Mouse (Mus musculus): Measurements from ENCODE around the gene D11Wsu47e. TPM values are rescaled to one million over a fixed set of nuclear protein-coding genes. Genes with fewer than 3 reads are reported as not detected.
"Not testable (repeated sequence)": the region's sequence is repeated elsewhere in the genome, so short reads cannot be mapped to it uniquely, and the experiment has no call there.

D11Wsu47e gene
- total RNA-seq (2014; fragmentation: Nextera tagmentation) = 10.4 and 28.3 TPM in 2 replicates
- 6.4 and 19.0 TPM in 2 replicates for total RNA-seq (2017)

DNA sequence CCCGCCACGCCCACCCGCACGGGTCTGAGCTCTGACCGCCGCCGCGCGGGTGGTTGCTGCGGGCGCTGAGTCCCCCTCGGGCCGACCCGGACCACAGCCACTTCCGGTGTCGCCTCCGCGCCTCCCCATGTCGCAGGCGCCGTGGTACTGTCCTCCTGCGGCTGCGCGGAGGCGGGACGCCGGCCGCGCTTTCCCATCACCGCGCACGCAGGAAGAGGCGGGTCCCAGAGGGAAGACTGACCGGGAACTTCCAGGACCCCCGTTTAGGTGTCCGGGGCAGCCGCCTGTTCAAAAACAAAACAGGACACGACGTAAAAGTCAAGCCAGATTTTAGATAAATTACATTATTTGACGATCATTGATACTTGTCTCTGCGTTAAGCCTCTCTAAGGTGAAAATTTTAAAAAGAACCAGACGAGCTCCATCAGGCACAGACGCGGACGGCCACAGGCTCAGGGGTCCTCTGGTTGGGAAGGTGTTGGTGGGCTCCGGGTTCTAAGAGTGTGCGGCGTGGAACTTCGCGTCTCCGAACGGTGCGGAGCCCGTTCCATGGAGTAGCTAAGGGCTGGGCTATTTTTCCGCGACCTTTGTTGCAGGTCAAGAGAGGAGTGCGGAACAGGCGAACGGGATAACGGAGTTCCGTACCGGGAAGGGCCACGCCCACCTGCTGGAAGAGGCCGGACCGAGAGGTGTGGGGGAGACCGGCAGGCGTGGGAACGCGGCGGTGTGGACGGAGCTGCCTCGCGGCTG, at the start of gene D11Wsu47e, which contains the start of gene Fam104a:
D11Wsu47e (plus strand) TSS at position 456 of the 750 bp plus-strand sequence.
Fam104a (minus strand) TSS at position 199 of the 750 bp plus-strand sequence.
- peak; percentile 81 for ATAC-seq (replicated peaks; ENCODE audit: poor library complexity, severe bottlenecking)

GRCm38 (mm10) chr11:113634699-113635121, 49.5 kb upstream of the D11Wsu47e start:
- no peak for ATAC-seq (replicated peaks; ENCODE audit: poor library complexity, severe bottlenecking)

- ATAC-seq (replicated peaks; ENCODE audit: poor library complexity, severe bottlenecking) = peak; percentile 89
These were observed 45.5 kb upstream of the D11Wsu47e start for GRCm38 (mm10) chr11:113638680-113639079.

GRCm38 (mm10) chr11:113645181-113645580, 39.0 kb upstream of the D11Wsu47e start:
- ATAC-seq (replicated peaks; ENCODE audit: poor library complexity, severe bottlenecking) = no peak

DNA sequence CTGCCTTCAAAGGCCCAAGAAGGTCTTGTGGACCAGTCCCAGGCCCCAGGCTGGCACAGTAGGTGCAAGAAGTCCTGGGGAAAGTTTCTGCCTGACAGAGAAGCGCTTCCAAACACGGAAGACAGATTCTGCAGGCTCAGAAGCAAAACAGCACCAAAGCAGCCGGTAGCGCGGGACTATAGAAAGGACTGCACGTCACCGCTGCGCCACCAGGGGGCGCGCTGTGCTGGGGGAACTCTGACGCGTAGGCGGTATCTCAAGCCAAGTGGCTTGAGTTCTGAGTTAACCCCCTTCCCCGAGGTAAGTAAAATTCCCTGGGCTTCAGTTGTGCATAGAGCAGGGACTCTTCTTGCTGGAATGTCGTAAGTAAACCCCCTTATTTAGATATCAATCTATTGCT, 36.1 kb upstream of the D11Wsu47e start:
- ATAC-seq (replicated peaks; ENCODE audit: poor library complexity, severe bottlenecking) = peak; percentile 68

DNA sequence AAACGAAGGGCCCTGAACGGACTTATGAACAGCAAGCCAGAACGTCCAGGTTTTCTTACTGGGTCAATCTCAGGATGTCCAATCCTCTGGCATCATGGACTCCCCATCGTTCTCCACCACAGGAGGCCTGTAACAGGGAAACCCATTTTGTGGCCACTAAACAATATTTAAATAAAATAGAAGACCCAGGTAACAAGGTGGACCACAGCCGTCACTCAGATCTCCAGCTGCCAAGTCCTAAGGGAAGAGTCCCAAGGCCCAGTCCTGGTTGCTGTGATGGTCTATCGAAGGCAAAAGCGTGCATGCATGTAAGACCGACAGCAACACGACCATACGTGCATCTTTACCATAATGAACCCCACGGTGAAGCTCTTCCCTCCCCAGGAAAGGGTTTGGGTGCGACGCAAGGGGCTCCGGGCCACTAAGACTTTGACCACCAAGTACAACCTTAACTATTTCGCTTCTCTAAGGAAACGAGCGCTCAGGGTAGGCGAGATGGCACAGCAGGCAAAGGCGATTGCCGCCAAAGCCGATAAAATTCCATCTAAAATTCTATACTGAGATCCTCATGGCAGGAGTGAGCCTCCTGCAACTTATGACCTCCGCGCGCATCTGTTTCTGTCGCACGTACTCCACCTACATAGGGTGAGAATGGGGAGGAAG, 35.4 kb upstream of the D11Wsu47e start, which contains the start of gene Cog1:
Cog1 (plus strand) TSS at position 480 of the 663 bp plus-strand sequence.
- ATAC-seq (replicated peaks; ENCODE audit: poor library complexity, severe bottlenecking) = no peak

DNA sequence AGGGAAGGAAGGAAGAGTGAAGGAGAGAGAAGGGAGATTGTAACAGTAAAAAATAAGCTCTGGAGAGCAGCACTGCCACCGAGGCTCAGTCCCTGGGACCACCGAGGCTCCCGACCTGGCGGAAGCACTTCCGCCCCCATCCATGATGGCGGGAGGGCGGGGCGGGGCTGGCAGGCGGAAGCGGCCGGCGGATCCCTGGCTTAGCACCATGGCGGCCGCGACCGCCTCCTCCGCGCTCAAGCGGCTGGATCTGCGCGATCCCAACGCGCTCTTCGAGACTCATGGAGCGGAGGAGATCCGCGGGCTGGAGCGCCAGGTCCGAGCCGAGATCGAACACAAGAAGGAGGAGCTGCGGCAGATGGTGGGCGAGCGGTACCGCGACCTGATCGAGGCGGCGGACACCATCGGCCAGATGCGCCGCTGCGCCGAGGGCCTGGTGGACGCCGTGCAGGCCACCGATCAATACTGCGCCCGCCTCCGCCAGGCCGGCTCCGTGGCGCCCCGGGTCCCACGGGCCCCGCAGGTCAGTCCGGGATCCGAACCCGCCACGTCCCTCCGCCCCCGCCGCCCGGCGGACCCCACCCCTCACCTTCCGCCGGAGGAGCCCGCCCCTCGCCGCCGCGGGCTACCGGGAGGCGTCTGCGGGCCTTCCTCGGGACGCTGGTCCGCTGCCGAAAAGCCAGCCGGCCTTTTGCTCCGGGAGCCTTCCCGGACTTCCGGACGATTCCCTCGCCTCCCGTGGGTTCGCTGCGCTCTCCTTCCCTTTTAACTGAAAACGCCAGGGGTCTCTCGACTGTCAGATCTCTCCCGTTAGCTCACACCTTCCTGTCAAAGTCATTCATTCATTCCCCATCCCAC, 34.6 kb upstream of the D11Wsu47e start, which contains the start of gene Slc39a11:
Slc39a11 (minus strand) TSS at position 727 of the 858 bp plus-strand sequence.
- ATAC-seq (replicated peaks; ENCODE audit: poor library complexity, severe bottlenecking) = peak; percentile 53

- peak; percentile 57 for ATAC-seq (replicated peaks; ENCODE audit: poor library complexity, severe bottlenecking)
These were observed 32.9 kb upstream of the D11Wsu47e start for GRCm38 (mm10) chr11:113651206-113651906.

DNA sequence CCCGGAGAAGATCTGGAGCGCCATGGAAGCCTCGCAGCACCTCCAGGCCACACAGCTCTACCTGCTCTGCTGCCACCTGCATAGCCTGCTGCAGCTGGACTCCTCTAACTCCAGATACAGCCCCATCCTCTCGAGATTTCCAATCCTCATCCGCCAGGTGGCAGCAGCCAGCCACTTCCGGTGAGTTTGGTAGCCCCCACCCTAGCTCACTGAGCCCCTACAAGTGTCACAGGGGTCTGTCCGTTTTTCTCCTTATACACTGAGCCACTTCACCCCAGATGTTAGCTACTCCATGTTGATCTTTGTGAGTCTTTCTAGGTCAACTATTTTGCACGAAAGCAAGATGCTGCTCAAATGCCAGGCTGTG, 32.3 kb upstream of the D11Wsu47e start:
- ATAC-seq (replicated peaks; ENCODE audit: poor library complexity, severe bottlenecking) = no peak

DNA sequence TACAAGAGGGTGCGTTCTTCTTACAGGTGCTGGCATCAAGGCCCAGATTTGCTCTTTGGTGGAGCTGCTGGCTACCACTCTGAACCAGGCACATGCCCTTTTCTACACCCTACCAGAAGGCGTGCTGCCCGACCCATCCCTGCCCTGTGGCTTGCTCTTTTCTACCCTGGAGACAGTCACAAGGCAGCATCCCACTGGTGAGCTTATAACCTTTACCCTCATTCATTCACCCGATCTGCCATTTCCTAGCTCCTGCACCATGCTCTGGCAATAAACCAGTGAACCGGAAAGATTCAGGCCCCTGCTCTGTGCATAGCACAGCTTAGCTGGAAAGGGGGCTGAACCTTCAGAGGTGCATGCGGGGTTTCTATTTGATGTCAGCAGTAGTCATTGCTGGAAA, 31.7 kb upstream of the D11Wsu47e start:
- no peak for ATAC-seq (replicated peaks; ENCODE audit: poor library complexity, severe bottlenecking)

DNA sequence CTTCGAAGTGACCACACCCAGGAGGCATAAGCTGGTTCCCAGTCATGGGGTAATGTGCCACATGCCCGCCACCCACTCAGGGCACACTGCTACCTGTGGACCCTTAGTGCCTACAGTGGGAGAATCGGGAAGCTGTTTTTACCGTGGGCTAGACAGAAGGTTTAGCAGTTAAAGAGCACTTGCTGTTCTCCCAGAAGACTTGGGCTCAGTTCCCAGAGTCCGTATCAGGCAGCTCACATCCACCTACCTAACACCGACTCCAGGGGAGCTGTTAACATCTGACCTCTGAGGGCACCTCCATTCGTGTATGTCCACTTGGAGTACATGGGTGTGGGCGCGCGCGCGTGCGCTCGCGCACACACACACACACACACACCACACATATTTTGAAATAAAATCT, 30.1 kb upstream of the D11Wsu47e start:
- ATAC-seq (replicated peaks; ENCODE audit: poor library complexity, severe bottlenecking) = no peak

DNA sequence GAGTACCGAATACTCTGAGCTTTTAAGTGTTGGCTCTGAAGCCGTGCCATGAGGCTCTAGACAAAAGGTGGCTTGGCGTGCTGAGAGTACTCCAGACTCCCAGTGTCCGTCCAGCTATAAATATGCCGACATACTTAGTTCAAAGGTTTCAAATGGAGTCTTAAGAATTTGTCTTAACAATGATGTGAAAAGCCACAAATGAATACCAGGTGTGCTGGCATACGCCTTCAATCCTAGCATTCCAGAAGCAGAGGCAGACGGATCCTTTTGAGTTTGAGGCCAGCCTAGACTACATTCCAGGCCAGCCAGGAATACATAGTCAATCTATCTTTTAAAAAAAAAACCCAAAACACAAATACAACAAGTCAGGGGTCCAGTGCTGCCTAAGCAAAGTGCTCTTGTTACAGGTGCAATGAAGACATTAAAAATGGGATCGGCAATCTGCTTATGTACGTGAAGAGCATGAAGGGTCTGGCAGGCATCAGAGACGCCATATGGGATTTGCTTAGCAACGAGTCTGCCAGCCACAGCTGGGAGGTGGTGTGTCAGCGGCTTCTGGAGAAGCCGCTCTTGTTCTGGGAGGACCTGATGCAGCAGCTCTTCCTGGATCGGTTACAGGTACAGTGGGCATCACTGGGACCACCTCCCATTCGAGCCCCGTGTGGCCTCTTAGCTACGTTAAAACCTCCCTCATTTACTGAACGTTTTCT, 29.5 kb upstream of the D11Wsu47e start:
- ATAC-seq (replicated peaks; ENCODE audit: poor library complexity, severe bottlenecking) = no peak

DNA sequence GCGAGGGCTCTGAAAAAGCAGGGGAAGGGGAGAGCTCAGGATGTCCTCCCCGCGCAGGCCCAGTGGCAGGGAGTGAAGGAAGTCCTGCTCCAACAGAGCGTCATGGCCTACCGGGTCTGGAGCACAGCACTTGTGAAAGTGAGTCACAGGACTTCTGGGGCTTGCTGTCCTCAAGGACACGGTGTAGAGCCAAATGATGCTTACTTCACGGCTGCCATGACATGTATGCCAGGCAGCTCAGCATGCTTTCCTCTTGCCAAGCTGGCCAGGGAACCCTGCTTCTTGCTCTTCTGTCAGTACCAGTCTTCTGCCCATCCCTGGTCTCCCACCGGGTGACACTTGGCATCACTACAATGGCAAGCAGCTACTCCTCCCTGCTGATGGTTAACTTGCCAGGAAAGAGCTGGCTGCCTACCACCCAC, 27.7 kb upstream of the D11Wsu47e start:
- ATAC-seq (replicated peaks; ENCODE audit: poor library complexity, severe bottlenecking) = no peak

- ATAC-seq (replicated peaks; ENCODE audit: poor library complexity, severe bottlenecking) = no peak
These were observed 27.0 kb upstream of the D11Wsu47e start for GRCm38 (mm10) chr11:113657221-113657620.

DNA sequence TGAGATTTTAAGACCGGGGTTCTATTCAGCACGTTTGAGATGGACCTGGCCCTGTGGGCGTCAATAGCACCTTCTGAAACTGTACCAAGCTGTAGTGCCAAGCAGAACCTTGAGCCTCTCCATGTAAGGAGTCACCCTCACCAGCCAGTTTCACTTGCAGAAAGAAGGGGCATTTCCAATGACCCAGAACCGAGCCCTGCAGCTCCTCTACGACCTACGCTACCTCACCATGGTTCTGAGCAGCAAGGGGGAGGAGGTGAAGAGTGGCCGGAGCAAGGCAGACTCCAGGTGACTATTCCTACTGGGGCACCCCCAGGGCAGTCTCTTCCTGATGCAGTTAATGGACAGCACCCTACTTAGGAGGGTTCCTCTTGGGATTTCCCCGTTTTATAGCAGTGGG, 25.9 kb upstream of the D11Wsu47e start:
- no peak for ATAC-seq (replicated peaks; ENCODE audit: poor library complexity, severe bottlenecking)

- no peak for ATAC-seq (replicated peaks; ENCODE audit: poor library complexity, severe bottlenecking)
These were observed 25.4 kb upstream of the D11Wsu47e start for GRCm38 (mm10) chr11:113658763-113659162.

- ATAC-seq (replicated peaks; ENCODE audit: poor library complexity, severe bottlenecking) = not testable (repeated sequence)
These were observed 24.0 kb upstream of the D11Wsu47e start for GRCm38 (mm10) chr11:113660213-113660612.

DNA sequence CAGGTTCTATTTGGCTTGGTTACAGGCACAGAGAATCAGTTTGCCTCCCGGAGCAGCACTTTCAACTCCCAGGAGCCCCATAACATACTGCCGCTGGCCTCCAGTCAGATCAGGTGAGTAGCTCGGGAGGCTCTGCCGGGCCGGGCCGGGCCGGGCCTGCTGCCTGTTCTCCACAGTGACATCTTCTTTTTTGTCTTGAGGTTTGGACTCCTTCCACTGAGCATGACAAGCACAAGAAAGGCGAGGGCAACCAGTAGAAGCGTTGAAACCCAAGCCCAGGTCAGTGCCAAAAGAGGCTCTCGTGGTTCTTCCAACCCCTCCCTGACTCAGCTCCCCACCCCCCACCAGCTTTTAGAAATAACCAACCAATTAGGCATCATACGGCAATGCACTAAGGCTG, 23.3 kb upstream of the D11Wsu47e start:
- peak; percentile 36 for ATAC-seq (replicated peaks; ENCODE audit: poor library complexity, severe bottlenecking)

- ATAC-seq (replicated peaks; ENCODE audit: poor library complexity, severe bottlenecking) = peak; percentile 50
These were observed 22.3 kb upstream of the D11Wsu47e start for GRCm38 (mm10) chr11:113661835-113662351.

Data from granulocyte monocyte progenitor cell, adult 5-6 weeks (primary cell).